Mouse (Mus musculus) C2C12 (cell line): ENCODE results near the gene Isoc2a.

Experiments
- CTCF ChIP-seq: IDR thresholded peaks from one replicate; pipeline ENCODE4 v1.5.1; 2011; ENCODE audit not compliant: control insufficient read depth, insufficient read depth, insufficient read length
- MAX ChIP-seq: IDR thresholded peaks from one replicate; pipeline ENCODE4 v1.6.1; 2011; ENCODE audit warnings: mild to moderate bottlenecking, control low read depth
- MYOG ChIP-seq: IDR thresholded peaks from one replicate; pipeline ENCODE4 v1.6.1; 2011; ENCODE audit not compliant: control insufficient read depth, insufficient read length; ENCODE audit errors: extremely low read depth

GRCm38 (mm10) chr7:4857321-4857720, 19.6 kb upstream of the Isoc2a start:
- TF ChIP-seq CTCF, result no peak
- no peak for TF ChIP-seq MAX
- TF ChIP-seq MYOG, result no peak
